Mouse (Mus musculus) A20 (cell line): ENCODE measurements around the gene Atg7.

Source experiments
- DNase-seq: peaks from one replicate; pipeline ENCODE4 v3.0.0-alpha.2; 2011; ENCODE audit warnings: low read depth, low spot score

The Atg7 gene

GRCm38 (mm10) chr6:114814882-114815650 lies 172.2 kb downstream of the Atg7 start:
- peak; percentile 49 for DNase-seq

- no peak for DNase-seq
Observed at GRCm38 (mm10) chr6:114817948-114818347, 175.1 kb downstream of the Atg7 start.

GRCm38 (mm10) chr6:114818471-114818870 lies 175.6 kb downstream of the Atg7 start:
- DNase-seq, result no peak

GRCm38 (mm10) chr6:114819971-114820481 lies 177.1 kb downstream of the Atg7 start:
- no peak for DNase-seq

- DNase-seq, result no peak
Observed at GRCm38 (mm10) chr6:114821646-114822045, 178.7 kb downstream of the Atg7 start.

- DNase-seq, result peak; percentile 12
Observed at GRCm38 (mm10) chr6:114826889-114827288, 184.0 kb downstream of the Atg7 start.

- DNase-seq, result no peak
Observed at GRCm38 (mm10) chr6:114829660-114830438, 187.0 kb downstream of the Atg7 start.

GRCm38 (mm10) chr6:114831807-114832206 lies 188.9 kb downstream of the Atg7 start:
- no peak for DNase-seq

GRCm38 (mm10) chr6:114833058-114833685 lies 190.3 kb downstream of the Atg7 start:
- no peak for DNase-seq

GRCm38 (mm10) chr6:114833791-114834346 lies 191.0 kb downstream of the Atg7 start:
- DNase-seq, result no peak

GRCm38 (mm10) chr6:114835344-114835743 lies 192.4 kb downstream of the Atg7 start:
- DNase-seq, result no peak

GRCm38 (mm10) chr6:114835752-114836151 lies 192.9 kb downstream of the Atg7 start:
- DNase-seq, result no peak

- DNase-seq, result no peak
Observed at GRCm38 (mm10) chr6:114836433-114836832, 193.5 kb downstream of the Atg7 start.

GRCm38 (mm10) chr6:114838872-114839271 lies 196.0 kb downstream of the Atg7 start:
- DNase-seq, result no peak

- no peak for DNase-seq
Observed at GRCm38 (mm10) chr6:114840012-114840411, 197.1 kb downstream of the Atg7 start.

- peak; percentile 3 for DNase-seq
Observed at GRCm38 (mm10) chr6:114842131-114842530, 199.2 kb downstream of the Atg7 start.

GRCm38 (mm10) chr6:114842863-114843262 lies 200.0 kb downstream of the Atg7 start:
- peak; percentile 46 for DNase-seq

- DNase-seq, result no peak
Observed at GRCm38 (mm10) chr6:114846153-114846772, 203.4 kb downstream of the Atg7 start.

GRCm38 (mm10) chr6:114847582-114848174 lies 204.8 kb downstream of the Atg7 start:
- DNase-seq, result no peak

- DNase-seq, result no peak
Observed at GRCm38 (mm10) chr6:114848761-114849160, 205.9 kb downstream of the Atg7 start.

GRCm38 (mm10) chr6:114849787-114850186 lies 206.9 kb downstream of the Atg7 start:
- no peak for DNase-seq
